Mouse (Mus musculus): ENCODE results near the gene Hivep1.

The Hivep1 gene

GRCm38 (mm10) chr13:42112071-42112470, 60.2 kb downstream of the Hivep1 start:
- in situ Hi-C loops (cut with MboI), result no loop called here

GRCm38 (mm10) chr13:42112748-42113147, 60.9 kb downstream of the Hivep1 start:
- in situ Hi-C loops (cut with MboI), result no loop called here

- in situ Hi-C loops (cut with MboI), result no loop called here
Measured at GRCm38 (mm10) chr13:42113601-42114000, 61.8 kb downstream of the Hivep1 start.

- in situ Hi-C loops (cut with MboI), result no loop called here
Measured at GRCm38 (mm10) chr13:42116301-42116700, 64.5 kb downstream of the Hivep1 start.

- in situ Hi-C loops (cut with MboI), result no loop called here
Measured at GRCm38 (mm10) chr13:42119062-42119461, 67.2 kb downstream of the Hivep1 start.

- in situ Hi-C loops (cut with MboI), result no loop called here
Measured at GRCm38 (mm10) chr13:42121106-42121776, 69.4 kb downstream of the Hivep1 start.

- in situ Hi-C loops (cut with MboI), result no loop called here
Measured at GRCm38 (mm10) chr13:42121777-42122682, 70.2 kb downstream of the Hivep1 start.

- in situ Hi-C loops (cut with MboI), result no loop called here
Measured at GRCm38 (mm10) chr13:42144627-42145026, 92.8 kb downstream of the Hivep1 start.

GRCm38 (mm10) chr13:42149328-42150071, 97.7 kb downstream of the Hivep1 start:
- in situ Hi-C loops (cut with MboI), result no loop called here

- in situ Hi-C loops (cut with MboI), result no loop called here
Measured at GRCm38 (mm10) chr13:42150072-42150450, 98.2 kb downstream of the Hivep1 start.

- in situ Hi-C loops (cut with MboI), result no loop called here
Measured at GRCm38 (mm10) chr13:42150462-42151127, 98.8 kb downstream of the Hivep1 start.

- in situ Hi-C loops (cut with MboI), result no loop called here
Measured at GRCm38 (mm10) chr13:42158259-42158658, 106.4 kb downstream of the Hivep1 start.

GRCm38 (mm10) chr13:42159416-42160185, 107.8 kb downstream of the Hivep1 start:
- in situ Hi-C loops (cut with MboI), result no loop called here

- in situ Hi-C loops (cut with MboI), result no loop called here
Measured at GRCm38 (mm10) chr13:42170802-42171201, 119.0 kb downstream of the Hivep1 start.

GRCm38 (mm10) chr13:42174827-42175420, 123.1 kb downstream of the Hivep1 start:
- in situ Hi-C loops (cut with MboI), result no loop called here

GRCm38 (mm10) chr13:42182635-42183034, 130.8 kb downstream of the Hivep1 start:
- in situ Hi-C loops (cut with MboI), result no loop called here

- in situ Hi-C loops (cut with MboI), result no loop called here
Measured at GRCm38 (mm10) chr13:42184131-42184530, 132.3 kb downstream of the Hivep1 start.

GRCm38 (mm10) chr13:42193016-42193415, 141.2 kb downstream of the Hivep1 start:
- in situ Hi-C loops (cut with MboI), result no loop called here

GRCm38 (mm10) chr13:42195671-42196070, 143.8 kb downstream of the Hivep1 start:
- in situ Hi-C loops (cut with MboI), result no loop called here

- in situ Hi-C loops (cut with MboI), result no loop called here
Measured at GRCm38 (mm10) chr13:42197656-42198055, 145.8 kb downstream of the Hivep1 start.

- in situ Hi-C loops (cut with MboI), result no loop called here
Measured at GRCm38 (mm10) chr13:42213556-42213955, 161.7 kb downstream of the Hivep1 start.
